Mouse (Mus musculus) WW6 (cell line): ENCODE measurements around the gene Treml1.

Experiments used
- DNase-seq: peaks from one replicate; pipeline ENCODE4 v3.0.0-alpha.2; 2013; ENCODE audit warnings: low read depth, low spot score

Gene Treml1

GRCm38 (mm10) chr17:48357892-48358291 lies 1.8 kb upstream of the Treml1 start:
- DNase-seq, result no peak

GRCm38 (mm10) chr17:48360462-48360861 lies 746 bp downstream of the Treml1 start:
- no peak for DNase-seq

GRCm38 (mm10) chr17:48362346-48362745 lies 2.6 kb downstream of the Treml1 start:
- DNase-seq, result no peak

- no peak for DNase-seq
Observed at GRCm38 (mm10) chr17:48362966-48363365, 3.2 kb downstream of the Treml1 start.

- no peak for DNase-seq
Observed at GRCm38 (mm10) chr17:48363421-48363965, 3.8 kb downstream of the Treml1 start.

GRCm38 (mm10) chr17:48365511-48366155 lies 5.9 kb downstream of the Treml1 start:
- DNase-seq, result no peak

- DNase-seq, result no peak
Observed at GRCm38 (mm10) chr17:48366806-48367205, 7.1 kb downstream of the Treml1 start.

- DNase-seq, result no peak
Observed at GRCm38 (mm10) chr17:48371621-48372020, 11.9 kb downstream of the Treml1 start.

GRCm38 (mm10) chr17:48372987-48373386 lies 13.3 kb downstream of the Treml1 start:
- no peak for DNase-seq

GRCm38 (mm10) chr17:48376102-48376501 lies 16.4 kb downstream of the Treml1 start:
- DNase-seq, result no peak

GRCm38 (mm10) chr17:48379050-48379449 lies 19.3 kb downstream of the Treml1 start:
- DNase-seq, result no peak

- DNase-seq, result no peak
Observed at GRCm38 (mm10) chr17:48385786-48386461, 26.2 kb downstream of the Treml1 start.

GRCm38 (mm10) chr17:48388666-48389065 lies 28.9 kb downstream of the Treml1 start:
- no peak for DNase-seq

- DNase-seq, result no peak
Observed at GRCm38 (mm10) chr17:48389442-48389841, 29.7 kb downstream of the Treml1 start.

GRCm38 (mm10) chr17:48391446-48391845 lies 31.7 kb downstream of the Treml1 start:
- no peak for DNase-seq

- no peak for DNase-seq
Observed at GRCm38 (mm10) chr17:48392616-48393015, 32.9 kb downstream of the Treml1 start.

GRCm38 (mm10) chr17:48401710-48402109 lies 42.0 kb downstream of the Treml1 start:
- no peak for DNase-seq

GRCm38 (mm10) chr17:48402751-48403150 lies 43.0 kb downstream of the Treml1 start:
- no peak for DNase-seq

- DNase-seq, result no peak
Observed at GRCm38 (mm10) chr17:48403848-48404247, 44.1 kb downstream of the Treml1 start.

GRCm38 (mm10) chr17:48404706-48405105 lies 45.0 kb downstream of the Treml1 start:
- no peak for DNase-seq

GRCm38 (mm10) chr17:48407154-48407553 lies 47.4 kb downstream of the Treml1 start:
- DNase-seq, result no peak

- no peak for DNase-seq
Observed at GRCm38 (mm10) chr17:48407910-48408525, 48.3 kb downstream of the Treml1 start.
